Mouse (Mus musculus) embryonic facial prominence, embryonic 14.5 days (tissue): Measurements from ENCODE around the gene Arhgap44. TPM values are rescaled to one million over a fixed set of nuclear protein-coding genes. Genes with fewer than 3 reads are reported as not detected.

ENCODE experiments used
- ATAC-seq: fragments of 200-750 bp; cut with Nextera tagmentation; 2 replicates; pipeline ENCODE4 v1.8.0; 2017; ENCODE audit warnings: low read depth, moderate number of reproducible peaks, moderate TSS enrichment
- DNase-seq: peaks from one replicate; pipeline ENCODE4 v3.0.0-alpha.2; 2015; ENCODE audit warnings: low spot score
- H3K27ac ChIP-seq: fragments of 300-500 bp; sonication (generic); replicated peaks from 2 replicates; pipeline ENCODE4 v1.5.1; 2014; ENCODE audit warnings: low read depth, mild to moderate bottlenecking, low read length, moderate library complexity
- H3K27me3 ChIP-seq: fragments of 300-500 bp; sonication (generic); replicated peaks from 2 replicates; pipeline ENCODE4 v1.6.1; 2014; ENCODE audit warnings: low read length; ENCODE audit not compliant: control insufficient read depth, insufficient read depth
- H3K36me3 ChIP-seq: fragments of 300-500 bp; sonication (generic); 2 replicates; pipeline ENCODE4 v1.6.1; 2014; ENCODE audit warnings: low read length, mixed read lengths; ENCODE audit not compliant: control insufficient read depth, insufficient read depth
- H3K4me1 ChIP-seq: fragments of 300-500 bp; sonication (generic); 2 replicates; pipeline ENCODE4 v1.6.1; 2014; ENCODE audit warnings: antibody characterized with exemption, low read length; ENCODE audit not compliant: control insufficient read depth, insufficient read depth
- H3K4me2 ChIP-seq: fragments of 300-500 bp; sonication (generic); 2 replicates; pipeline ENCODE4 v1.6.1; 2014; ENCODE audit warnings: low read depth, mild to moderate bottlenecking, low read length, moderate library complexity, mixed read lengths
- H3K4me3 ChIP-seq: fragments of 300-500 bp; sonication (generic); 2 replicates; pipeline ENCODE4 v1.5.1; 2014; ENCODE audit warnings: low read depth, mild to moderate bottlenecking, low read length
- H3K9ac ChIP-seq: fragments of 300-500 bp; sonication (generic); 2 replicates; pipeline ENCODE4 v1.6.1; 2014; ENCODE audit warnings: low read depth, mild to moderate bottlenecking, low read length, moderate library complexity, mixed read lengths
- H3K9me3 ChIP-seq: fragments of 300-500 bp; sonication (generic); 2 replicates; pipeline ENCODE4 v1.6.1; 2016; ENCODE audit warnings: low read length; ENCODE audit not compliant: control insufficient read depth
- WGBS: fragments of 180-500 bp; shearing (Covaris S2); extraction: QIAGEN DNeasy Blood & Tissue Kit; methylation state at CpG from one replicate; pipeline ENCODE4 v1.1.7; 2014; 5-methylcytosine and 5-hydroxymethylcytosine counted together
- polyA plus RNA-seq: library from polyadenylated mRNA; unstranded; fragments of >200 nt; fragmentation: Nextera tagmentation; extraction: Ambion mirVana; gene quantifications from 2 replicates; pipeline ENCODE4 v1.2.1, GENCODE M21; 2014

Gene Arhgap44
- polyA plus RNA-seq, 1 experiment from 2014 or later: 8.1 TPM

GRCm38 (mm10) chr11:65032221-65032620 lies 130.5 kb downstream of the Arhgap44 start:
- 88% methylated on average over 7 of the region's 7 CpGs for WGBS
- Histone ChIP-seq H3K27ac (no peak overlapping the region), H3K4me1 (no peaks in the 10 kb centered on the region), H3K9ac (no peak overlapping the region), H3K9me3 (no peaks in the 10 kb centered on the region), H3K4me2 (no peak overlapping the region), H3K27me3 (no peaks in the 10 kb centered on the region), H3K4me3 (no peak overlapping the region), H3K36me3 (no peaks in the 10 kb centered on the region)
- DNase-seq (no peak), ATAC-seq (no peak)

GRCm38 (mm10) chr11:65030201-65030600 lies 132.6 kb downstream of the Arhgap44 start:
- Histone ChIP-seq H3K4me2 (no peak overlapping the region), H3K27me3 (no peaks in the 10 kb centered on the region), H3K27ac (no peak overlapping the region), H3K9me3 (no peaks in the 10 kb centered on the region), H3K4me3 (no peak overlapping the region), H3K4me1 (no peaks in the 10 kb centered on the region), H3K36me3 (no peaks in the 10 kb centered on the region), H3K9ac (no peak overlapping the region)
- no peak for DNase-seq
- ATAC-seq: no peak
- WGBS: 78% methylated on average over 1 of the region's 1 CpGs

- Histone ChIP-seq H3K9me3 (no peaks in the 10 kb centered on the region), H3K36me3 (0 out of 2 replicates have a peak, but pooled peaks cover 2% of the 10 kb centered on the region), H3K4me1 (no peaks in the 10 kb centered on the region), H3K4me2 (no peak overlapping the region), H3K27ac (no peak overlapping the region), H3K27me3 (no peaks in the 10 kb centered on the region), H3K9ac (no peak overlapping the region), H3K4me3 (no peak overlapping the region)
- 63% methylated on average over 5 of the region's 5 CpGs for WGBS
- DNase-seq: no peak
- ATAC-seq: no peak
These were observed 134.7 kb downstream of the Arhgap44 start for GRCm38 (mm10) chr11:65028049-65028448.

- Histone ChIP-seq H3K9ac (no peak overlapping the region), H3K27me3 (no peaks in the 10 kb centered on the region), H3K4me3 (no peak overlapping the region), H3K4me2 (no peak overlapping the region), H3K27ac (no peak overlapping the region), H3K9me3 (no peaks in the 10 kb centered on the region), H3K36me3 (0 out of 2 replicates have a peak, but pooled peaks cover 10% of the 10 kb centered on the region), H3K4me1 (no peaks in the 10 kb centered on the region)
- DNase-seq (no peak), ATAC-seq (no peak)
- WGBS: 95% methylated on average over 11 of the region's 11 CpGs
These were observed 140.0 kb downstream of the Arhgap44 start for GRCm38 (mm10) chr11:65022771-65023170.

GRCm38 (mm10) chr11:65020744-65021143 lies 142.0 kb downstream of the Arhgap44 start:
- no peak for DNase-seq

GRCm38 (mm10) chr11:65016754-65017153 lies 146.0 kb downstream of the Arhgap44 start:
- WGBS: 95% methylated on average over 1 of the region's 1 CpGs
- Histone ChIP-seq H3K9me3 (no peaks in the 10 kb centered on the region), H3K27me3 (no peaks in the 10 kb centered on the region), H3K27ac (no peak overlapping the region), H3K36me3 (no peaks in the 10 kb centered on the region), H3K4me1 (no peaks in the 10 kb centered on the region), H3K9ac (no peak overlapping the region), H3K4me3 (no peak overlapping the region), H3K4me2 (no peak overlapping the region)
- no peak for DNase-seq
- ATAC-seq: no peak

More at GRCm38 (mm10) chr11:65020744-65021143, 142.0 kb downstream of the Arhgap44 start:
- no peak overlapping the region for H3K4me3 ChIP-seq
- H3K27me3 ChIP-seq: no peaks in the 10 kb centered on the region
- H3K4me2 ChIP-seq: no peak overlapping the region
- H3K9ac ChIP-seq: no peak overlapping the region
- H3K36me3 ChIP-seq: 0 out of 2 replicates have a peak, but pooled peaks cover 10% of the 10 kb centered on the region
- no peaks in the 10 kb centered on the region for H3K4me1 ChIP-seq
- no peak overlapping the region for H3K27ac ChIP-seq
- WGBS: 88% methylated on average over 4 of the region's 4 CpGs
- no peaks in the 10 kb centered on the region for H3K9me3 ChIP-seq
- no peak for ATAC-seq

GRCm38 (mm10) chr11:65013906-65014305 lies 148.9 kb downstream of the Arhgap44 start:
- DNase-seq (no peak), ATAC-seq (no peak)
- Histone ChIP-seq H3K4me3 (no peak overlapping the region), H3K9me3 (no peaks in the 10 kb centered on the region), H3K9ac (no peak overlapping the region), H3K4me1 (no peaks in the 10 kb centered on the region), H3K27me3 (no peaks in the 10 kb centered on the region), H3K36me3 (no peaks in the 10 kb centered on the region), H3K27ac (no peak overlapping the region), H3K4me2 (no peak overlapping the region)
- WGBS: 78% methylated on average over 6 of the region's 6 CpGs

- H3K9me3 ChIP-seq: no peaks in the 10 kb centered on the region
- 92% methylated on average over 4 of the region's 4 CpGs for WGBS
- peaks cover 20% of the 10 kb centered on the region for H3K36me3 ChIP-seq
- H3K4me3 ChIP-seq: no peak overlapping the region
- H3K27me3 ChIP-seq: no peaks in the 10 kb centered on the region
- no peak for ATAC-seq
- H3K9ac ChIP-seq: no peak overlapping the region
- H3K27ac ChIP-seq: no peak overlapping the region
- H3K4me2 ChIP-seq: no peak overlapping the region
- no peaks in the 10 kb centered on the region for H3K4me1 ChIP-seq
- DNase-seq: no peak
These were observed 156.7 kb downstream of the Arhgap44 start for GRCm38 (mm10) chr11:65006047-65006446.

- peaks cover 32% of the 10 kb centered on the region for H3K36me3 ChIP-seq
These were observed 157.9 kb downstream of the Arhgap44 start for GRCm38 (mm10) chr11:65004836-65005235.

More at GRCm38 (mm10) chr11:65004836-65005235, 157.9 kb downstream of the Arhgap44 start:
- H3K27me3 ChIP-seq: no peaks in the 10 kb centered on the region
- H3K4me2 ChIP-seq: no peak overlapping the region
- H3K9me3 ChIP-seq: no peaks in the 10 kb centered on the region
- no peak overlapping the region for H3K4me3 ChIP-seq
- WGBS: 72% methylated on average over 3 of the region's 3 CpGs
- no peak for DNase-seq
- H3K27ac ChIP-seq: no peak overlapping the region
- no peak overlapping the region for H3K9ac ChIP-seq
- no peak for ATAC-seq
- H3K4me1 ChIP-seq: no peaks in the 10 kb centered on the region
